Mouse (Mus musculus): Measurements from ENCODE around the gene Kcnc4. TPM values are rescaled to one million over a fixed set of nuclear protein-coding genes. Genes with fewer than 3 reads are reported as not detected.
A peak's percentile ranks its signal among the peaks of the same experiment; 100 is the strongest.

The Kcnc4 gene
- polyA plus RNA-seq, 1 experiment from 2014 or later, result 0.07 TPM

GRCm38 (mm10) chr3:107468106-107468505 is 8.8 kb upstream of the Kcnc4 start:
- DNase-seq (ENCODE audit: low spot score) (no peak), ATAC-seq (ENCODE audit: insufficient number of reproducible peaks, low FRiP score, low TSS enrichment, low read depth) (no peak)
- H3K4me3 ChIP-seq (ENCODE audit: low read depth, low read length), result no peak overlapping the region

GRCm38 (mm10) chr3:107466577-107466976 is 7.2 kb upstream of the Kcnc4 start:
- no peak overlapping the region for H3K9ac ChIP-seq (ENCODE audit: low read length)
- H3K36me3 ChIP-seq (ENCODE audit: control insufficient read depth, insufficient read depth, low read length), result no peaks in the 10 kb centered on the region
- peaks cover 8% of the 10 kb centered on the region for H3K27me3 ChIP-seq (ENCODE audit: control insufficient read depth, insufficient read depth, low read length)
- no peak for ATAC-seq (ENCODE audit: insufficient number of reproducible peaks, low FRiP score, low TSS enrichment, low read depth)
- DNase-seq (ENCODE audit: low spot score), result peak; percentile 89
- no peaks in the 10 kb centered on the region for H3K4me1 ChIP-seq (ENCODE audit: control insufficient read depth, insufficient read depth, low read length)
- H3K9me3 ChIP-seq (ENCODE audit: control insufficient read depth, low read length), result no peaks in the 10 kb centered on the region
- H3K4me3 ChIP-seq (ENCODE audit: low read depth, low read length), result no peak overlapping the region
- no peak overlapping the region for H3K27ac ChIP-seq (replicated peaks; ENCODE audit: low read depth, low read length)
- no peak overlapping the region for H3K4me2 ChIP-seq (ENCODE audit: low read depth, severe bottlenecking)
- 10% methylated on average over 6 of the region's 6 CpGs for WGBS

More at GRCm38 (mm10) chr3:107468106-107468505, 8.8 kb upstream of the Kcnc4 start:
- Histone ChIP-seq H3K9me3 (ENCODE audit: control insufficient read depth, low read length) (no peaks in the 10 kb centered on the region), H3K9ac (ENCODE audit: low read length) (no peak overlapping the region), H3K4me1 (ENCODE audit: control insufficient read depth, insufficient read depth, low read length) (no peaks in the 10 kb centered on the region), H3K27ac (replicated peaks; ENCODE audit: low read depth, low read length) (no peak overlapping the region), H3K4me2 (ENCODE audit: low read depth, severe bottlenecking) (no peak overlapping the region), H3K27me3 (ENCODE audit: control insufficient read depth, insufficient read depth, low read length) (peaks cover 4% of the 10 kb centered on the region; the same call in 1 of the 2 replicates), H3K36me3 (ENCODE audit: control insufficient read depth, insufficient read depth, low read length) (no peaks in the 10 kb centered on the region)
- 85% methylated on average over 11 of the region's 11 CpGs for WGBS

GRCm38 (mm10) chr3:107462160-107462559 is 2.8 kb upstream of the Kcnc4 start:
- Histone ChIP-seq H3K4me2 (ENCODE audit: low read depth, severe bottlenecking) (no peak overlapping the region), H3K36me3 (ENCODE audit: control insufficient read depth, insufficient read depth, low read length) (no peaks in the 10 kb centered on the region), H3K27ac (replicated peaks; ENCODE audit: low read depth, low read length) (no peak overlapping the region), H3K4me3 (ENCODE audit: low read depth, low read length) (no peak overlapping the region), H3K9ac (ENCODE audit: low read length) (no peak overlapping the region), H3K9me3 (ENCODE audit: control insufficient read depth, low read length) (no peaks in the 10 kb centered on the region), H3K4me1 (ENCODE audit: control insufficient read depth, insufficient read depth, low read length) (peaks cover 19% of the 10 kb centered on the region), H3K27me3 (ENCODE audit: control insufficient read depth, insufficient read depth, low read length) (peaks cover 51% of the 10 kb centered on the region)
- DNase-seq (ENCODE audit: low spot score), result peak; percentile 93
- ATAC-seq (ENCODE audit: insufficient number of reproducible peaks, low FRiP score, low TSS enrichment, low read depth), result no peak
- WGBS, result 15% methylated on average over 5 of the region's 5 CpGs

GRCm38 (mm10) chr3:107459773-107460431 is 550 bp upstream of the Kcnc4 start:
- Histone ChIP-seq H3K36me3 (ENCODE audit: control insufficient read depth, insufficient read depth, low read length) (no peaks in the 10 kb centered on the region), H3K27me3 (ENCODE audit: control insufficient read depth, insufficient read depth, low read length) (peaks cover 67% of the 10 kb centered on the region), H3K9ac (ENCODE audit: low read length) (peak overlapping the region; percentile 30), H3K9me3 (ENCODE audit: control insufficient read depth, low read length) (no peaks in the 10 kb centered on the region), H3K4me3 (ENCODE audit: low read depth, low read length) (peak overlapping the region; percentile 53), H3K4me1 (ENCODE audit: control insufficient read depth, insufficient read depth, low read length) (peaks cover 19% of the 10 kb centered on the region), H3K27ac (replicated peaks; ENCODE audit: low read depth, low read length) (no peak overlapping the region), H3K4me2 (ENCODE audit: low read depth, severe bottlenecking) (peak overlapping the region; percentile 98)
- peak; percentile 23; the same call in 1 of the 2 replicates for ATAC-seq (ENCODE audit: insufficient number of reproducible peaks, low FRiP score, low TSS enrichment, low read depth)
- DNase-seq (ENCODE audit: low spot score), result peak; percentile 54
- under 1% methylated on average over 59 of the region's 69 CpGs for WGBS

- Histone ChIP-seq H3K9ac (ENCODE audit: low read length) (peak overlapping the region; percentile 22), H3K36me3 (ENCODE audit: control insufficient read depth, insufficient read depth, low read length) (no peaks in the 10 kb centered on the region), H3K4me2 (ENCODE audit: low read depth, severe bottlenecking) (peak overlapping the region; percentile 98), H3K27ac (replicated peaks; ENCODE audit: low read depth, low read length) (no peak overlapping the region), H3K4me3 (ENCODE audit: low read depth, low read length) (peak overlapping the region; percentile 53), H3K27me3 (ENCODE audit: control insufficient read depth, insufficient read depth, low read length) (peaks cover 63% of the 10 kb centered on the region), H3K4me1 (ENCODE audit: control insufficient read depth, insufficient read depth, low read length) (peaks cover 19% of the 10 kb centered on the region), H3K9me3 (ENCODE audit: control insufficient read depth, low read length) (no peaks in the 10 kb centered on the region)
- WGBS, result under 1% methylated on average over 51 of the region's 51 CpGs
- ATAC-seq (ENCODE audit: insufficient number of reproducible peaks, low FRiP score, low TSS enrichment, low read depth) (no peak), DNase-seq (ENCODE audit: low spot score) (peak; percentile 67)
Measured at GRCm38 (mm10) chr3:107458528-107459195, 690 bp downstream of the Kcnc4 start.

GRCm38 (mm10) chr3:107458104-107458503 is 1.2 kb downstream of the Kcnc4 start:
- H3K4me3 ChIP-seq (ENCODE audit: low read depth, low read length), result peak overlapping the region; percentile 53
- H3K27me3 ChIP-seq (ENCODE audit: control insufficient read depth, insufficient read depth, low read length), result peaks cover 63% of the 10 kb centered on the region
- 2% methylated on average over 23 of the region's 23 CpGs for WGBS
- no peak overlapping the region for H3K27ac ChIP-seq (replicated peaks; ENCODE audit: low read depth, low read length)
- peaks cover 19% of the 10 kb centered on the region for H3K4me1 ChIP-seq (ENCODE audit: control insufficient read depth, insufficient read depth, low read length)
- H3K9ac ChIP-seq (ENCODE audit: low read length), result peak overlapping the region; percentile 7; the same call in 1 of the 2 replicates
- ATAC-seq (ENCODE audit: insufficient number of reproducible peaks, low FRiP score, low TSS enrichment, low read depth) (no peak), DNase-seq (ENCODE audit: low spot score) (no peak)
- peak overlapping the region; percentile 98 for H3K4me2 ChIP-seq (ENCODE audit: low read depth, severe bottlenecking)
- no peaks in the 10 kb centered on the region for H3K36me3 ChIP-seq (ENCODE audit: control insufficient read depth, insufficient read depth, low read length)
- no peaks in the 10 kb centered on the region for H3K9me3 ChIP-seq (ENCODE audit: control insufficient read depth, low read length)

GRCm38 (mm10) chr3:107454280-107454679 is 5.1 kb downstream of the Kcnc4 start:
- H3K4me2 ChIP-seq (ENCODE audit: low read depth, severe bottlenecking), result no peak overlapping the region
- no peaks in the 10 kb centered on the region for H3K9me3 ChIP-seq (ENCODE audit: control insufficient read depth, low read length)
- DNase-seq (ENCODE audit: low spot score) (no peak), ATAC-seq (ENCODE audit: insufficient number of reproducible peaks, low FRiP score, low TSS enrichment, low read depth) (no peak)
- H3K27ac ChIP-seq (replicated peaks; ENCODE audit: low read depth, low read length), result no peak overlapping the region
- 74% methylated on average over 4 of the region's 4 CpGs for WGBS
- no peak overlapping the region for H3K4me3 ChIP-seq (ENCODE audit: low read depth, low read length)
- H3K27me3 ChIP-seq (ENCODE audit: control insufficient read depth, insufficient read depth, low read length), result peaks cover 37% of the 10 kb centered on the region
- H3K36me3 ChIP-seq (ENCODE audit: control insufficient read depth, insufficient read depth, low read length), result no peaks in the 10 kb centered on the region
- no peak overlapping the region for H3K9ac ChIP-seq (ENCODE audit: low read length)
- peaks cover 12% of the 10 kb centered on the region for H3K4me1 ChIP-seq (ENCODE audit: control insufficient read depth, insufficient read depth, low read length)

- ATAC-seq (ENCODE audit: insufficient number of reproducible peaks, low FRiP score, low TSS enrichment, low read depth), result no peak
- no peaks in the 10 kb centered on the region; the same call in 1 of the 2 replicates for H3K4me1 ChIP-seq (ENCODE audit: control insufficient read depth, insufficient read depth, low read length)
- no peak overlapping the region for H3K27ac ChIP-seq (replicated peaks; ENCODE audit: low read depth, low read length)
- H3K4me3 ChIP-seq (ENCODE audit: low read depth, low read length), result no peak overlapping the region
- H3K36me3 ChIP-seq (ENCODE audit: control insufficient read depth, insufficient read depth, low read length), result no peaks in the 10 kb centered on the region
- no peak for DNase-seq (ENCODE audit: low spot score)
- no peak overlapping the region for H3K9ac ChIP-seq (ENCODE audit: low read length)
- no peak overlapping the region for H3K4me2 ChIP-seq (ENCODE audit: low read depth, severe bottlenecking)
- 76% methylated on average over 3 of the region's 3 CpGs for WGBS
- no peaks in the 10 kb centered on the region for H3K27me3 ChIP-seq (ENCODE audit: control insufficient read depth, insufficient read depth, low read length)
- no peaks in the 10 kb centered on the region for H3K9me3 ChIP-seq (ENCODE audit: control insufficient read depth, low read length)
Measured at GRCm38 (mm10) chr3:107446822-107447221, 12.5 kb downstream of the Kcnc4 start.

Measured in limb, embryonic 11.5 days (tissue).